Mouse (Mus musculus) lung, adult 2 months (tissue): ENCODE measurements at regions not wholly inside any gene's neighbourhood (a gene's known extent, or its start where the extent isn't known, plus 50 kb on each side); places are given as distances from the start of the nearest gene placed in this dataset.

Source experiments
- DNase-seq: peaks from one replicate; pipeline ENCODE4 v3.0.0; 2022
- H3K4me1 ChIP-seq: fragments of 200-500 bp; 2 replicates; pipeline ENCODE4 v1.6.1; 2011; ENCODE audit warnings: low read length; ENCODE audit not compliant: control insufficient read depth, insufficient read depth
- H3K4me3 ChIP-seq: fragments of 200-500 bp; replicated peaks from 2 replicates; pipeline ENCODE3; 2011; ENCODE audit warnings: low read depth, mild to moderate bottlenecking, control low read depth, low read length; ENCODE audit errors: extremely low read depth
- CTCF ChIP-seq: fragments of 200-500 bp; IDR thresholded peaks from 2 replicates; pipeline ENCODE4 v1.5.1; 2011; ENCODE audit warnings: mild to moderate bottlenecking, low read length, control low read depth; ENCODE audit not compliant: insufficient read depth
- POLR2A ChIP-seq: fragments of 200-500 bp; IDR thresholded peaks from 2 replicates; pipeline ENCODE4 v1.6.1; 2011; ENCODE audit warnings: low read depth, mild to moderate bottlenecking, control low read depth, low read length, borderline replicate concordance; ENCODE audit errors: extremely low read depth
- WGBS: fragments of 180-500 bp; shearing (Covaris S2); methylation state at CpG from one replicate; pipeline ENCODE4 v1.1.7; 2018; 5-methylcytosine and 5-hydroxymethylcytosine counted together

DNA sequence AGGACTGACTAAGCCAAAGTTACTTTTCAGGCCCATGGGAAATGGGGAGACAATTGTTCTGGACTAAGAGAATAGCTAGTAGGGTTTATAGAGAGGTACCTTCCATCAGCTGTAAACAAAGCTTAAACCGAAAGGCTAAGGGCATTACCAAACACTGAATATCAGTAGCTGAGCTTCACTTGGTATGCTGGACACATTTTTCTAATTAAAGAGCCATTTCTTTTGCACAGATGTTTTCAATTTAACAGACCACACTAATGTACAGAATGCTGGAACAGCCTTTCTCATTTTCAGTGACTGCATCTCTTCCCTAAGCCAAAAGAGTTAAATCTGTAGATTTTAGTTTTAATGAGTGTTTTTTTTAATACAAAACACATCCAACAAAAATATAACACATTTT, 593.8 kb upstream of the Akr1e1 start:
- H3K4me3 ChIP-seq, result no peak overlapping the region
- 69% methylated on average over 1 of the region's 1 CpGs for WGBS
- no peak for TF ChIP-seq POLR2A
- no peak for TF ChIP-seq CTCF
- H3K4me1 ChIP-seq, result no peaks in the 10 kb centered on the region
- no peak for DNase-seq

DNA sequence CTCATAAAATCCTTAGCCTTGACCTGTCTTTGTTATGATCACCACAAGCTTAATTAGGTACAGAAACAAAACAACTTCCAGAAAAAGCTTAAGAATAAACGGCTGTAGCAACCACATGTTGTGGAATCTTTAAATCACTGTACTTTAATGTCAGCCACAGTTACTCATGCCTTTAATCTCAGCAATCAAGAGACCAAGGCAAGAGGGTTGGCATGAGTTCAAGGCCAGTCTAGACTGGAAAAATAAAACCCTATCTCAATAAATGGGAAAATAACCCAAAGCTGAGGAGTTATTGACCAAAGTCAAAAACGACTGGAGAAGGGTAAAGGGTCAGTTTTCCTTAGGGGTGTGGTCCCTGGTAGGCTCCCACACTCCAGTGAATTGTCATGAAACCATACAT, 595.2 kb upstream of the Akr1e1 start:
- no peak for TF ChIP-seq CTCF
- no peak for TF ChIP-seq POLR2A
- H3K4me3 ChIP-seq, result no peak overlapping the region
- DNase-seq, result no peak
- no peaks in the 10 kb centered on the region for H3K4me1 ChIP-seq
- WGBS, result 34% methylated on average over 2 of the region's 2 CpGs

DNA sequence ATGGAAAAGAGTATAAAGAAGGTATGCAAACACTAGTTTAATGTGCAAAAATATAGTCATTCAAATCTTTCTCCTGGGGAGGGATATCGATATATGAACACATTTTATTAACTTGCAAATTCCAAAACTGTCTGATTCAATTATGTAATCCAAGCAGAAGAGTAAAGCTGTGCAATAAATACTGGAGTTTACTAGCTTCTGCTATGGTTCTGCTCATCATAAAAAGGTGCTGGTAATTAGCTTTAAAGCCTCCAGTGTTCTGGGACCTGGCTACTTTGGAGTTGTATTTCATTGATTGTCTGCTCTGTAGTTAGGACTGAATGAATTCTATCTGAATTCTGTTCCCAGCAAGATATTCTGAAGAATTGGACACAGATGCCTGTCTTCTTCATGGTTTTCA, 602.7 kb upstream of the Akr1e1 start:
- no peak for DNase-seq
- H3K4me1 ChIP-seq, result no peaks in the 10 kb centered on the region
- H3K4me3 ChIP-seq, result no peak overlapping the region
- WGBS, result 90% methylated on average over 1 of the region's 1 CpGs
- no peak for TF ChIP-seq CTCF
- no peak for TF ChIP-seq POLR2A

DNA sequence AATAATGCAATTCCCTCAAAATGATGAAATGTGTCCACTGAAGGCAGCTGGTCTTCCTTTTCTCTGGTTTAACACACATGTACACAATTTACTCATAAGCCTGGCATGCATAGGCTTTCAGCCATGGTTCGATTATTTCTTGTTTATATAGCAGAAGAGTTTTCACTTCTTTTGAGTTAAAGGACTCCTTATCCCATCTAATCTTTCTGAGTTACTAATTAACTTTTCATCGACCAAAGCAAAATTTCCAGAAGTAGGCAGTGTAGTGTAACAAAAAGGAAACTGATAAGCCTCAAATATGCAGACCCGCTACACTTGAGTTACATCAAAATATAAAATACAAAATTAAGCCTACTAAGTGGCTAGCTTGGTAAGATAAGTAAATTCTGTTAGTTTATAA, 620.5 kb upstream of the Akr1e1 start:
- no peaks in the 10 kb centered on the region for H3K4me1 ChIP-seq
- DNase-seq, result no peak
- no peak for TF ChIP-seq CTCF
- no peak for TF ChIP-seq POLR2A
- 64% methylated on average over 3 of the region's 3 CpGs for WGBS
- H3K4me3 ChIP-seq, result no peak overlapping the region

DNA sequence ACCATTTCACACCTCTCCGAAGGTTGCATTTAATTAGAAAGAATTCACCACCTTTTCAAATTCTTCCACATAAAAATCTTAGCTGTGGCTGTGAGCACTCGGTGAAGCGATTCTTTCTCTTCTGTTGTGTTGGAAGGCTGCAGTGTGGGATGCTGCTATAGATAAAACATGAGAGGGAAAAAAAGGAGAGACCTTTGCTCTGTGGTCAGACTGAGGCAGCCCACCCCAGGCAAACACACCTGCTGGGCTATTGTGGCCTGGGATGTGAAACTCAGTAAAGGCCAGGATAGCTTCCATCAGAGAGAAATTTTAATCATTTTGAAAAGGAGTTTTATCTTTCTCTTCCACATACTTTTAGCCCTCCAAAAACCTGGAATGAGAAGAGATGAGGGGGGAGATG, 625.3 kb upstream of the Akr1e1 start:
- DNase-seq, result no peak
- WGBS, result 88% methylated on average over 3 of the region's 3 CpGs
- TF ChIP-seq POLR2A (no peak), CTCF (no peak)
- no peak overlapping the region for H3K4me3 ChIP-seq
- no peaks in the 10 kb centered on the region for H3K4me1 ChIP-seq

DNA sequence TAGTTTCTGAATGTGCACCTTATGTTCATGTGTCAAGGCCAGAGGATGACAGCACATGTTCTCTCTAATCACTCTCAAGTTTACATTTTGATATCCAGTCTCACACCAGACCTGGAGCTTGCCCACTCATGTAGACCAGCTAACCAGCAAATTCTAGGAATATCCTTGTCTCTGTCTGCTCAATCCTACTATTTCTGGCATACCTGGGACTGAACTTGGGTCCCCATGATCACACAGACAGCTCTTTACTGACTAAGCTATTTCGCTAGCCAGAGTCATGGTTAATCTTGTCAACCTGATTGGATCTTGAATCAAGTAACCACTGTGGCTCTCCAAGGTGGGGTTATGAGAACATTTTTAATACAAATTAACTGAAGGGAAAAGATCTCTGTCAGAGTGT, 625.9 kb upstream of the Klf6 start:
- H3K4me3 ChIP-seq, result no peak overlapping the region
- no peak for TF ChIP-seq POLR2A
- no peak for TF ChIP-seq CTCF
- DNase-seq, result no peak
- no peaks in the 10 kb centered on the region for H3K4me1 ChIP-seq
- 98% methylated on average over 1 of the region's 1 CpGs for WGBS

DNA sequence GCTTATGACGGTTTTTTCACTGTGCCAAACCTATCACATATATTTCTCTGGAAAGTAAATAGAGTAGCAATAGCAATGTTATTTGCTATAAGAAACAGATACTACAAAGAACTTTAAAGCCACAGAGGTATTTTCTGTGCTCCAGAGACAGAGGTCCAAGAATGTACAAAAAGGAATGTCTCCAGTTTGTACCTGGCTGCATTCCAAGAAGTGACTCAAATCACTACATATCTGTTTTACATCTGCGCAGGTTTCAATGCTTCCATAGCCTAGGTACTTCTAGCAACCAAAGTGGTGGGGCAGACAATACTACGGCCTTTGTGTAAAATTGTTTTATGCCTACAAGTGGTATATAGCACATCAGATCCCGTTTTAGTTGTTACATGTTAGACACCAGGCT, 620.7 kb upstream of the Klf6 start:
- Histone ChIP-seq H3K4me1 (no peaks in the 10 kb centered on the region), H3K4me3 (no peak overlapping the region)
- no peak for TF ChIP-seq CTCF
- TF ChIP-seq POLR2A, result no peak
- WGBS, result 68% methylated on average over 4 of the region's 4 CpGs
- no peak for DNase-seq

DNA sequence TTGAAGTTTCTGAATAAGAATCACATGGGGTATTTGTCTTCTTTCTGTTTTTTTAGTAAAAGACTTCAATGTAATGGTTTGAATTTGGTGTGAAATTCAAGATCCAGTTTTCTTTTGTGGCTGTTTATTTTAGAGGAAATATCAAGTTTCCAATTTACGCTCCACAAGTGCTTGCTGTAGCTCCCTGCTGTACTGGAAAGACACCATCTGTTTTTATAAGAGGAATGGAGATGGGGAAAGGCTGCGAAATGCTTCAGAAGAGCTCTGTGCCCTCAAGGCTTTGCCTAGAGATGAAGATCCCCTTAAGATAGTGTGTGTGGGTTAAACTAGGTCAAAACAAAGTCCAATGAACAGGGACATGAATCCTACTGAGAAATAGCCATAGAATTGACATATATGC, 618.5 kb upstream of the Klf6 start:
- no peak overlapping the region for H3K4me3 ChIP-seq
- no peak for DNase-seq
- no peak for TF ChIP-seq CTCF
- WGBS, result 68% methylated on average over 2 of the region's 2 CpGs
- H3K4me1 ChIP-seq, result no peaks in the 10 kb centered on the region

DNA sequence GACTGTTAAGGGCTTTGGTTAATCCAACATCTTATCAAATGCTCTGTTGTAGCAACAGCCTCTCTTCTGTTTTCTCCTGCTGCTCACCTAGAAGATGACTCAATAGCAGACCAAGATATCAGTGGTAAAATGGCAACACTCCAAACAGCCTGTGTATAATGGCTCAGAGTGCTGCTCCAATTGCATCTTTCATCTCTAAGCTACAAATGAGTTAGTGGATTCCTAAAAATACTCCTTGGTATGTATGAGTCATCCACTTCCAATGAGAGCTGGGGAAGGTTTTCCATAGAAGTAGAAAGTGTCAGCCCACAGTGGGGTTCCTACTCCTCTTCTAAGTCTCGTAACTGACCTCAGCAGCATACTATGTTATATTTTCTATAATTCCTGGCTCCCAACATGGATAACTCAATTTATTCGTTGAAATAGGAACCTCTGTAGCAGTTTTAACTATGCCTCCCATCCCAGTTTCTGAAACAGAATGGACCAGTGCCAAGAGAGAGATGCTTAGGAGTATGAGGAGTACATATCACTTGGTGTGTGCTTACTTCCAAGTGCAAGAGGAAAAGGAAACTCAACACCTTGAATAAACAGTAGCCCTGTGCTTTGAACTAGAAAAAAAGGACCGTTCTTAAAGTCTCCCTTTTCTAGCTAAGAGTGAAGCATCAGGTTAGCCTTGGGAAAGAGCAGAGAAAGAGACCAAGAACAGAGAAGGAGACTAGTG, 612.5 kb upstream of the Klf6 start:
- 30% methylated on average over 3 of the region's 3 CpGs for WGBS
- no peak for DNase-seq
- Histone ChIP-seq H3K4me1 (no peaks in the 10 kb centered on the region), H3K4me3 (no peak overlapping the region)
- TF ChIP-seq CTCF, result no peak
- no peak for TF ChIP-seq POLR2A

DNA sequence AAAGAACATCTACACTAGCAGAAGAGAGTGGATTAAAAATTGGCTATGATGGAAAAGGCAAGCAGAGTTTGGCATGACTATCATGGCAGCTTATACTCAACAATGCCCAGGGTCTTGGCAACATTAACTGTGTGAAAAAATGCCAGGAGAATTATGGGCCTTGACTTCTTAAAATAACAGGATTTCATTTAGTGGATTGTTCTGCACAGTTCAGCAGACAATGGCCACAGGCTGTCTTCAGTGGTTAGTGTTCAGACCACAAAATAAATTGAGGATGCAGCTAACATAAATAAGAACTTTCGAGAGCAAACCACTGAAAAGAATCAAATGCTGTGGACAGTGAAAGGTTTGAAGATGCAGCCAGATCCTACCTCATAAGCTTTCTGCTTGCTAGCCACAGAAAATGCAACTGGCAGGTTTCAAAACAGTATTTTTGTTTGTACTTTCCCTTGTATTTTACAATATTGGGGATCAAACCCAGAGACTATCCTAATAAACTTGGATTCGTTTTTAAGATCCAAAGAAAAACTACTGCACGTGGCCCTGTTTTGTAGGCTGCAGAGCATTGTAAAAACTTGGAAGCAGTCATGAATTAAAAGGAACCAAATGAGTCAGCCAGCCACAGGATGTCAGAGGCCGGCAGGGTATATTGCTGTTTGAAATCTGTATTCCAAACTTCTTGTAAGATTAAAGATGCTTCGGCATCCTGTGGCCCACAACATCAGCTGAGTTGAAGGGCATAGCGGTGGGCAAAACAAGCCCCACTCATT, 603.2 kb upstream of the Klf6 start:
- 47% methylated on average over 6 of the region's 6 CpGs for WGBS
- no peak for TF ChIP-seq CTCF
- TF ChIP-seq POLR2A, result no peak
- no peaks in the 10 kb centered on the region for H3K4me1 ChIP-seq
- no peak overlapping the region for H3K4me3 ChIP-seq
- DNase-seq, result no peak

DNA sequence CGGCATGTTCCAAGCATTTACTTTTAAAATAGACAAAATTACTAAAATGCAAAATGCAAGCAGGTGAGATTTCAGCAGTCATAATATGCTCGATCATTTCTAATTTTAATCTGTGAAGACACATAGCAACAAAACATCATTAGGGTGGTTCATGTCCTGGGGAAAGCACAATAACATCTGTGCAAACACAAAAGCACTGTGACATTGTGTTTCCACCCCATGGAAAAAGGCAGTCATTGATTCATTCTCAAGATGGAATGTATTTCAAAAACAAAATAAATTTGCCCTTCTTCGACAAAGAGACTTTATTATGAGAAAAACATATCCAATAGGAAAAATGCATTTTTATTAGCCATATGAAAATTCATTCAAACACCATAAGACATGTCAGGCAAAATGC, 601.5 kb upstream of the Klf6 start:
- WGBS, result 75% methylated on average over 3 of the region's 3 CpGs
- Histone ChIP-seq H3K4me1 (no peaks in the 10 kb centered on the region), H3K4me3 (no peak overlapping the region)
- TF ChIP-seq POLR2A (no peak), CTCF (no peak)
- DNase-seq, result no peak
